Mouse (Mus musculus) left cerebral cortex, adult 11 months (tissue): ENCODE measurements around the gene Rps10.
"Not testable (repeated sequence)": the region's sequence is repeated elsewhere in the genome, so short reads cannot be mapped to it uniquely, and the experiment has no call there.

Experiments
- DNase-seq: peaks from one replicate; pipeline ENCODE4 v3.0.0; 2022; ENCODE audit warnings: low spot score

The Rps10 gene

DNA sequence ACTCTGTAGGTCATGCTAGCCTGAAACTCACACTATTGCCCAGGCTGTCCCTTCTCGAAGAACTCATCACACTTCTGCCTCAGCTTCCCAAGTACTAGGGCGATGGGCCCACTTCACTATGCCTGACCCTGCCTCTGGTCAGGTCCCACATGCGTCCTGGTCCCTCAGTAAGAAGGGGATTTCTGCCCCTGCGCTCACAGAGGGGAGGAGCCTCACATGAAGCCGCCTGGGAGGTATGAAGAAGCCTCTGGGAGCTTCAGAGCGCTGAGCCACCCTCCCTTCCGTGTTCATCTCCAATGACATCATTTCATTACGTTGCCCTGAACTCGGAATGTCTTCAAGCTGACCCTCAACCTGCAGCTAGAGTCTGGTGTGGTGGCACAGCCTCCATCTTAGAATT, 7.3 kb upstream of the Rps10 start:
- DNase-seq = no peak

GRCm38 (mm10) chr17:27643101-27643500, 6.6 kb upstream of the Rps10 start:
- DNase-seq = no peak

DNA sequence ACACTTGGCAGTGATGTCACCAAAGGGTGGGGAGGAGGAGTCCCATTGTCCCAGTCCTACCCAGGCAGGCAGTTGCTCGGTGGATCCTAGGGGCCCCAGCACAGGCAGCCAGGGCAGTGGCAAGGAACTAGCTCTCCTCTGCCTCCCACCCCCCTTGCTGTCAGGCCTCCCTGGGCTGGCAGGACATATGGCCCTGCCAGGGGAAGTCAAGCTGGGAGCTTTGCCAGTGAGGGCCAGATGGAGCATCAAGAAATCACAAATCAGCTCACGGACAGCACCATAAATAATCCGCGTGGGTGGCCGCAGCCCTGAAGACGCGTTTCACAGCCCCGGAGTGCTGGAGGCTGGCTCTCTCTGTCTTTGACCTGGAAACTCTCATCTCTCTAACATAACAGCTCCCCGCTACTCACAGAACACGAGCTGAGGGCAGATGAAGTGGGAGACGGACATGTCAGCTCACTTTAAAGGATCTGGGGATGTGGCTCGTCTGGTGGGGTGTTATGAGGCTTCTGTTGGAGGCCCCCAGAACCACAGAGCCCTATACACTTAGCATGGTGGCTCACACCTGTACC, 6.1 kb upstream of the Rps10 start:
- DNase-seq = peak; percentile 81

DNA sequence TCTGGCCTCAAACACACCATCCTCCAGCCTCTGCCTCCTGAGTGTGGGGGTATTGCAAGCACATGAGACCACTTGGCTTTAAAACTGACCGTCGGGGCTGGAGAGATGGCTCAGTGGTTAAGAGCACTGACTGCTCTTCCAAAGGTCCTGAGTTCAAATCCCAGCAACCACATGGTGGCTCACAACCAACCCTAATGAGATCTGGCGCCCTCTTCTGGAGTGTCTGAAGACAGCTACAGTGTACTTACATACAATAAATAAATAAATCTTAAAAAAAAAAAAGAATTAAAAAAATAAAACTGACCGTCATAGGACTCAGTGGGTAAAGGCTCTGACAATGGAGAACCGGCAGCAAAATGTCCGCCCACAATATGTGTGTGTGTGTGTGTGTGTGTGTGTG, 3.4 kb upstream of the Rps10 start:
- DNase-seq = not testable (repeated sequence)

DNA sequence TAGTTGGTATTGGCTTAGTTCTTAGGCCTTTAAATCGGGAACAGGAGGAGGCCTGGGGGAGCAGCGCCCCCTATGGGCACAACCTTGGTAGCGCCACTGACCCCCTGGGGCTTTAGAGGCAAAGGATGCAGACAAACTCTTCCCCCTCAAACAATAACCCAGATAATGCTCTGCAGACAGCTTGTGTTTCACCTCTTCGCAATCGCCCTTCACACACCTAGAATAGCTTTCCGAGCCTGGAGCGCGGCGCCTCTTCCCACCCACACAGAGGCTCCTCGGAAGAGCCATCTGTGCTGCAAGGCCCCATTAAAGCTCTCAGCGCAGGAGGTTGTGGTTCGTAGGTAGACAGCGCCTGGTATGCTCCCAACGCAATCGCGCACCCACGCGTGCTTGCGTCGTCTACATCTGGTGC, 2.5 kb upstream of the Rps10 start:
- DNase-seq = peak; percentile 78

DNA sequence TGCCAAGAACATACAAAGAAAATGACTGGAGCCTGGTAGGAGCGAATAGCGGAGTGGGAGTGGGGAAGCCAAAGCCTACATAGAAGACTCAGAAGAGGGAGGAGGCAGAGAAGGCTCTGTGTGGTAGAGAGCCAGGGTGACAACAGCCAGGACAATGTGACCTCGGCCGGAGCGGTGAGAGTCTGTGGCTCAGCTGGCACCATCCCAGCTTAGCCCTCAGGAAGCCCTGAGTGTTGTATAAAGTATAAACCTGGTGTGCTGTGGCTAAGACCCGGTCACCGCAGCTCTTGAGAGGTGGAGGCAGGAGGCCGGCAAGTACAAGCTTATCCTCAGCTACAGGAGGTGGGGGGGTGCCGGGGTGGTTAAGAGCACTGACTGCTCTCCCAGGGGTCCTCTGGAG, 864 bp upstream of the Rps10 start:
- no peak for DNase-seq

- not testable (repeated sequence) for DNase-seq
Observed at GRCm38 (mm10) chr17:27635575-27635903, 930 bp downstream of the Rps10 start.

GRCm38 (mm10) chr17:27634871-27635574, 1.4 kb downstream of the Rps10 start, which contains the start of gene RPS10-NUDT3:
Gene RPS10-NUDT3, minus strand, starts transcription at chr17:27635222.
- DNase-seq = peak; percentile 81

GRCm38 (mm10) chr17:27629249-27630020, 7.0 kb downstream of the Rps10 start:
- peak; percentile 70 for DNase-seq

- no peak for DNase-seq
Observed at GRCm38 (mm10) chr17:27628376-27628775, 8.1 kb downstream of the Rps10 start.

DNA sequence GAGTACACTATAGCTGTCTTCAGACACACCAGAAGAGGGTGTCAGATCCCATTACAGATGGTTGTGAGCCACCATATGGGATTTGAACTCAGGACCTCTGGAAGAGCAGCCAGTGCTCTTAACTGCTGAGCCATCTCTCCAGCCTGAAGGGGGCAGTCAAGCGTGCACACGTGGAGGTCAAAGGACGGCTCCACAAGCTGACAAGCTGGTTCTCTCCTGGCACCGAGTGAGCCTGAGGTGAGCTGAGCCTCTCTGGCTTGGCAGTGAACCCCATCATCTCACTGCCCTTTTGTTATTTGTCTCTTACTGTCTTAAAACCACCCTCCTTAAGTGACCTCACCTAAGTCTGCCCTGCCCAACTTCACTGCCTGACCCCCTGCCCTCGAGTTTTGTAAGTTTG, 9.0 kb downstream of the Rps10 start:
- DNase-seq = no peak

GRCm38 (mm10) chr17:27626681-27627080, 9.8 kb downstream of the Rps10 start:
- no peak for DNase-seq

GRCm38 (mm10) chr17:27625455-27626251, 10.8 kb downstream of the Rps10 start:
- no peak for DNase-seq

DNA sequence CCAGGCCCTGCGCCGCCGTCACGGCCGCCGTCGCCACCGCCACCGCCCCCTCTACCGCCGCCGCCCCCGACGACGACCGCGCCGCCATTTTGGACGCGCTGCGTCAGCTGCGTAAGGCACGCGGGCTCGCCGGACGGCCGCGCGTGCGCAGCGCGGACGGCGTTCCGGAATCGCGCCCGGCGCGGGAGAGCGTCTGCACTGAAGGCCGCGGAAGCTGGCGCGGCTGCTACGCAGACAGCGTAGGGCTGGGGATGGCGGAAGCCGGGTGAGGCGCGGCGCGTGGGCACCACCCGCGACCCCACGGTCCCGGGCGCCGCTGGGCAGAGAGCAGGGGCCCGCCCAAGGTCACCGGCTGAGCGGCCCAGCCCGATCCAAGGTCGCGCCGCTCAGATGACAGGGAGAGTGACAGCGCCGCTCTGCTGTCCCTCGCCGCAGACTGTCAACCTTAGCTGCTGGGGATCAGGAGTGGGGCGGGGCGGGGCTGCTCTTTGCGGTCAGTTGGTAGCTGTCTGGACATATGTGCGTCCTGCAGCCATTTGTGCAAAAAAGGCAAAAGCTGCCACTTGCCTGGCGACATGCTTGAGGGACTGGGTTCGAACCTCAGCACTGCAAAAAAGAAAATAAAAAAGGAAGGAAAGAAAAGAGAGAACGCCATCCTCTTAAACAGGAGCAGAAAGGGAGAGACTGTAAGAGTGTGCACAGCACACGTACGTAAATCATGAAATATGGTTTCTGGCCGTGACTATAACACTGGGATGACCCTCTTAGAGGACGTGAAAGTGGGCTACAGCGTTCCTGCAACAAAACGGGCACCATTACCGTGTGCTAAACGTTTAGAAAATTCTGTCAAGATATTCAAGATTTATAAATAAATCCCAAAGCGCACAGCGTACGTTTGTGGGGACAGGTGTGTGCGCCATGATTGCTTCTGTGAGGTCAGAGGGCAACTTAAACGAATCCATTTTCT, 12.8 kb downstream of the Rps10 start, which contains the start of gene Nudt3:
Gene Nudt3 (minus strand): TSS at position 136 of the 967 bp plus-strand sequence.
- peak; percentile 75 for DNase-seq

DNA sequence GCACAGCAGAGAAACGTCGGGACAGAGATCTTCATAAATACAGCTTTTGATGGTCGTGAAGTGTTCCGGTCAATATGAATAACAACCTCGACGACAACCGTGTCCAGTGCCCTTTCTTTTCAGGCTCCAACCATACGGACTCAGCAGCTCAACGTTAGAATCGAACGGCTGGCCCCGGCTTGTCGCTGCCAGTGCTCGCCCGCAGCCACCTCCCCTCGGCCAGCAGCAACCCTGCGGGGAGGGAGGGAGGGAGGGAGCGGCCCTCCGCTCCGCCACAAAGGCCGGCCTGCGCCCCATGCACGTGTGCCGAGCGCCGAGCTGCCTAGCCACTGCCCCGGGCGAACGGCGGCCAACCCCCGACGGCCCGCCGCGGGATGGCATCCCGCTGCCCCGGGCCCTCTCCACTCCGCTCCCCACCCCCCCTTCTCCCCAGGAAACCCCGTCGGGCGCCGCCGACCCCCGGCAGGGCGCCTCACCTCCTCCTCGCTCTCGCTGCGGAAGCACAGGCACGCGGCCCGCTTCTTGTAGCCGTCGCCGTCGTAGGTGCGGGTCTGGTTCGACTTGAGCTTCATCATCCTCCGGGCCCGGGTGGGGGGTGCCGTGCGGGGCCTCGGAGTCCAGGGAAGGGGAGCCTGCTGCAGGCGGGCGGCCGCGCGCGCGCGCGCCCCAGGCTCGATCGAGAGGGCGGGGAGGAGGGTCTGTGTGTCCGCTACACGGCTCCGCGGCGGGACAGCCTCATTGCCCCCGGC, 13.7 kb downstream of the Rps10 start:
- DNase-seq = no peak

DNA sequence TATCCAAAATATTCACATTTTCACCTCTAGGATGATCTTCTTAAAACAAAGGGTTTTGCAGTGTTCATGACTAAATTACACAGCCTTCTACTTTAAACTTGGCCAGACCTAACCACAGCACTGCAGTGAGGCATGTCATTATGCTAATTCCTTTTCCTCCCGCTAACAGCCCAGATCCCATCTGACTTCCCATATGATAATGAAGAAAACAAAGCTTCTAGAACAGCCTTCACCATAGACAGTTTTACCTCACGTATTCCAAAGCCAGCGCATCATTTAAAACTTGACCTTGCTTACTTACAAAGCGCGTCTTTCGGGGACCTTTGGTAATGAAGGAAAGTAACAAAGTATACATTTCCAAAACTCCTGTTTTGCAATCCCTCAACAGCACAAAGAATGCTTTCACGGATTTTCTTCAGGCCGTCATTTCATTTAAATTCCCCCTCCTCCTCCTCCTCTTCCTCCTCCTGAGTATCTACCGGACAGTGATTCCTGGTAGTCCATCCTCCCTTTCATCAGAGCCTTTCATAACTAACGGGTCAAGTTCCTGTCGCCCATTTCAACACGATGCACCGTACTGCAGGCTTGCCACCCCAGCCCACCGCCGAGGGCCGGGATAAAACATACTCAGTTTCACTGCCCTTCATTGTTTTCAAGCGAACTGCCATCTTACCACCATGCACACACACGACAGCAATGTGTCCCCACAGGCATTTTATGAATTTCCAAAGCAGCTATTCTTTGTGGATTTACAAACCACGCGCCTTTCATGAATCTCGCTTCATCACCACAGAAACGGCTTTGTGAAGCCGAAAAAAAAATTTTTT, 14.6 kb downstream of the Rps10 start:
- no peak for DNase-seq

DNA sequence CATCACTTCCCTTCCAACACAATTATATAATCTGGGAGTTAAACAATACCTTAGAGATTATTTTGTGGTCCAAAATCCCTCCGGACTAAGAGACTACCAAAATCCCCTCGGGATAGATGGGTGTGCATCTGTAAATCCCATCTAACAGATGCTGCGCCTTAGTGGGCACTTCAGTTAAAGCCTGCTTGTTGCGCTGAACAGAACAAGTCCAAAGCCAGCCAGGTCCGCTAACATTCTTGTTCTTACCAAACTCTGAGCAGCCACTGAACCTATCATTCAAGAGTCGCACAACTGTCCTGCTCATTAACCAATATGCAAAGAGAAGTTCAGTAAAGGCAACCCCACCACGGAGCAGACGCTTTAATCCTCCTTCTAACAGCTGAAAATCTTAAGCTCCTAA, 15.3 kb downstream of the Rps10 start:
- no peak for DNase-seq

DNA sequence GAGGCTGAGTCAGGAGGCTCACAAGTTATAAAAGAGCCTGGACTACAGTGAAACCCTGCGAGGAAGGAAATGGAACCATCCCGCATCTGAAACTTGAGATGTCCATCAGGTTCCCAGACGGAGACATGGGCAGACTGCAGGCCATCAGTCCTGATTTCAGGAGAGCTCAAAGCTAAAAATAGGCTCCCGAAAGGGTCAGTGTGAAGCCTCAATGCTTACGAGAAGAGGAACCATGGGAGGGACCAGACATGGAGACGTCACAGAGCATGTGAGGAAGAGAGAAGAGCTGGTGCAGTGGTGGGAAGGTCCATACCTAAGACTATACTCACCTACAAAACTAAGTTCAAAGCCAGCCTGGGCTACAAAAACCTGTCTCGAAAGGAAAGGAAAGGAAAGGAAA, 21.1 kb downstream of the Rps10 start:
- no peak for DNase-seq

- no peak for DNase-seq
Observed at GRCm38 (mm10) chr17:27613016-27613415, 23.5 kb downstream of the Rps10 start.

DNA sequence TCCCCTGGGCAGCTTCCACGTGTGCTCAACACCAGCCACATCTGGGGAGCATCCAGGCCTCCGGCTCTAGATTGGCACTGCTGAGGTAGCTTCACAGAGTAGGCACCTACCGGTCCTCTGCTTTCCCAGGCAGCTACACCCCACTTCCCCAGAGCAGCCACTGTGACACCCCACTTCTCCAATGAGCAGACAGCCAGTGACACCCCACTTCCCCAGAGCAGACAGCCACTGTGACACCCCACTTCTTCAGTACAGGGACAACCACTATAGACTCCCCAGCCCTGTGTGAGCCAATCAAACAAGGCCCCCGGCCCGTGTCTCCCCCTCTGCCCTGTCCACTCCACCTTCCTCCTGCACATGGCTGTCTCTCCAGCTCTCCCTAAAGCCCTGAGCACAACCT, 24.5 kb downstream of the Rps10 start:
- no peak for DNase-seq
